Mouse (Mus musculus): Measurements from ENCODE around the gene Arhgap22.

Gene Arhgap22

GRCm38 (mm10) chr14:33334402-33334801 lies 120.6 kb downstream of the Arhgap22 start:
- peak in 1 of 2 experiments; percentile 15 for DNase-seq

- DNase-seq, result no peak
Observed at GRCm38 (mm10) chr14:33335733-33336132, 121.9 kb downstream of the Arhgap22 start.

- peak in 1 of 2 experiments; percentile 12 for DNase-seq
Observed at GRCm38 (mm10) chr14:33338684-33339083, 124.9 kb downstream of the Arhgap22 start.

- no peak for DNase-seq
Observed at GRCm38 (mm10) chr14:33343131-33343725, 129.4 kb downstream of the Arhgap22 start.

GRCm38 (mm10) chr14:33346546-33346945 lies 132.7 kb downstream of the Arhgap22 start:
- DNase-seq, result peak; percentile 35 to 72

GRCm38 (mm10) chr14:33347738-33348137 lies 133.9 kb downstream of the Arhgap22 start:
- peak; percentile 64 to 86 for DNase-seq

GRCm38 (mm10) chr14:33348146-33348545 lies 134.3 kb downstream of the Arhgap22 start:
- peak; percentile 34 to 60 for DNase-seq

- DNase-seq, result peak; percentile 57 to 85
Observed at GRCm38 (mm10) chr14:33351019-33351418, 137.2 kb downstream of the Arhgap22 start.

GRCm38 (mm10) chr14:33351984-33352722 lies 138.3 kb downstream of the Arhgap22 start:
- peak; percentile 45 to 52 for DNase-seq

GRCm38 (mm10) chr14:33352890-33353289 lies 139.1 kb downstream of the Arhgap22 start:
- peak in 1 of 2 experiments; percentile 45 for DNase-seq

- DNase-seq, result peak in 1 of 2 experiments; percentile 21
Observed at GRCm38 (mm10) chr14:33355276-33355675, 141.4 kb downstream of the Arhgap22 start.

- peak in 1 of 2 experiments; percentile 25 for DNase-seq
Observed at GRCm38 (mm10) chr14:33357600-33358368, 144.0 kb downstream of the Arhgap22 start.

- peak in 1 of 2 experiments; percentile 39 for DNase-seq
Observed at GRCm38 (mm10) chr14:33358891-33359290, 145.1 kb downstream of the Arhgap22 start.

GRCm38 (mm10) chr14:33361546-33361945 lies 147.7 kb downstream of the Arhgap22 start:
- DNase-seq, result peak in 1 of 2 experiments; percentile 20

- DNase-seq, result no peak
Observed at GRCm38 (mm10) chr14:33362122-33362521, 148.3 kb downstream of the Arhgap22 start.

- DNase-seq, result no peak
Observed at GRCm38 (mm10) chr14:33362807-33363206, 149.0 kb downstream of the Arhgap22 start.

- DNase-seq, result no peak
Observed at GRCm38 (mm10) chr14:33363611-33364010, 149.8 kb downstream of the Arhgap22 start.

- DNase-seq, result no peak
Observed at GRCm38 (mm10) chr14:33364061-33364460, 150.2 kb downstream of the Arhgap22 start.

GRCm38 (mm10) chr14:33366891-33367777 lies 153.3 kb downstream of the Arhgap22 start:
- no peak for DNase-seq

GRCm38 (mm10) chr14:33369375-33369774 lies 155.5 kb downstream of the Arhgap22 start:
- no peak for DNase-seq

- peak in 1 of 2 experiments; percentile 49 for DNase-seq
Observed at GRCm38 (mm10) chr14:33370056-33370455, 156.2 kb downstream of the Arhgap22 start.

- DNase-seq, result peak; percentile 76 to 78
Observed at GRCm38 (mm10) chr14:33371248-33371647, 157.4 kb downstream of the Arhgap22 start.

All from lung, postnatal 4 days (tissue).